Mouse (Mus musculus): ENCODE data around the gene Inpp4b.

Gene Inpp4b

GRCm38 (mm10) chr8:81342236-81342998 lies at the start of gene Inpp4b:
TSS of gene Inpp4b (plus strand) at chr8:81342556.
- peak; percentile 4 for DNase-seq (ENCODE audit: extremely low read depth, insufficient read length, low spot score)

- DNase-seq (ENCODE audit: extremely low read depth, insufficient read length, low spot score) = no peak
Observed at GRCm38 (mm10) chr8:81335250-81335649, 7.1 kb upstream of the Inpp4b start.

- DNase-seq (ENCODE audit: extremely low read depth, insufficient read length, low spot score) = no peak
Observed at GRCm38 (mm10) chr8:81341191-81341590, 1.2 kb upstream of the Inpp4b start.

- no peak for DNase-seq (ENCODE audit: extremely low read depth, insufficient read length, low spot score)
Observed at GRCm38 (mm10) chr8:81341591-81342235, 643 bp upstream of the Inpp4b start.

- DNase-seq (ENCODE audit: extremely low read depth, insufficient read length, low spot score) = no peak
Observed at GRCm38 (mm10) chr8:81342999-81343302, 595 bp downstream of the Inpp4b start.

GRCm38 (mm10) chr8:81345170-81345697 lies 2.9 kb downstream of the Inpp4b start:
- no peak for DNase-seq (ENCODE audit: extremely low read depth, insufficient read length, low spot score)

GRCm38 (mm10) chr8:81349452-81349851 lies 7.1 kb downstream of the Inpp4b start:
- DNase-seq (ENCODE audit: extremely low read depth, insufficient read length, low spot score) = no peak

GRCm38 (mm10) chr8:81353460-81353859 lies 11.1 kb downstream of the Inpp4b start:
- no peak for DNase-seq (ENCODE audit: extremely low read depth, insufficient read length, low spot score)

- DNase-seq (ENCODE audit: extremely low read depth, insufficient read length, low spot score) = no peak
Observed at GRCm38 (mm10) chr8:81358108-81358507, 15.8 kb downstream of the Inpp4b start.

GRCm38 (mm10) chr8:81360518-81360917 lies 18.2 kb downstream of the Inpp4b start:
- DNase-seq (ENCODE audit: extremely low read depth, insufficient read length, low spot score) = no peak

GRCm38 (mm10) chr8:81361162-81361561 lies 18.8 kb downstream of the Inpp4b start:
- no peak for DNase-seq (ENCODE audit: extremely low read depth, insufficient read length, low spot score)

- no peak for DNase-seq (ENCODE audit: extremely low read depth, insufficient read length, low spot score)
Observed at GRCm38 (mm10) chr8:81370607-81371006, 28.3 kb downstream of the Inpp4b start.

- DNase-seq (ENCODE audit: extremely low read depth, insufficient read length, low spot score) = no peak
Observed at GRCm38 (mm10) chr8:81371844-81372243, 29.5 kb downstream of the Inpp4b start.

- DNase-seq (ENCODE audit: extremely low read depth, insufficient read length, low spot score) = no peak
Observed at GRCm38 (mm10) chr8:81374877-81375475, 32.6 kb downstream of the Inpp4b start.

- DNase-seq (ENCODE audit: extremely low read depth, insufficient read length, low spot score) = no peak
Observed at GRCm38 (mm10) chr8:81388953-81389352, 46.6 kb downstream of the Inpp4b start.

- no peak for DNase-seq (ENCODE audit: extremely low read depth, insufficient read length, low spot score)
Observed at GRCm38 (mm10) chr8:81399071-81399470, 56.7 kb downstream of the Inpp4b start.

GRCm38 (mm10) chr8:81399501-81399900 lies 57.1 kb downstream of the Inpp4b start:
- DNase-seq (ENCODE audit: extremely low read depth, insufficient read length, low spot score) = no peak

- no peak for DNase-seq (ENCODE audit: extremely low read depth, insufficient read length, low spot score)
Observed at GRCm38 (mm10) chr8:81412707-81413106, 70.4 kb downstream of the Inpp4b start.

- no peak for DNase-seq (ENCODE audit: extremely low read depth, insufficient read length, low spot score)
Observed at GRCm38 (mm10) chr8:81443957-81444356, 101.6 kb downstream of the Inpp4b start.

GRCm38 (mm10) chr8:81449798-81450197 lies 107.4 kb downstream of the Inpp4b start:
- no peak for DNase-seq (ENCODE audit: extremely low read depth, insufficient read length, low spot score)

- no peak for DNase-seq (ENCODE audit: extremely low read depth, insufficient read length, low spot score)
Observed at GRCm38 (mm10) chr8:81452082-81452481, 109.7 kb downstream of the Inpp4b start.

- DNase-seq (ENCODE audit: extremely low read depth, insufficient read length, low spot score) = no peak
Observed at GRCm38 (mm10) chr8:81454830-81455229, 112.5 kb downstream of the Inpp4b start.
